Mouse (Mus musculus): ENCODE data around the gene Slc45a1.

DNA sequence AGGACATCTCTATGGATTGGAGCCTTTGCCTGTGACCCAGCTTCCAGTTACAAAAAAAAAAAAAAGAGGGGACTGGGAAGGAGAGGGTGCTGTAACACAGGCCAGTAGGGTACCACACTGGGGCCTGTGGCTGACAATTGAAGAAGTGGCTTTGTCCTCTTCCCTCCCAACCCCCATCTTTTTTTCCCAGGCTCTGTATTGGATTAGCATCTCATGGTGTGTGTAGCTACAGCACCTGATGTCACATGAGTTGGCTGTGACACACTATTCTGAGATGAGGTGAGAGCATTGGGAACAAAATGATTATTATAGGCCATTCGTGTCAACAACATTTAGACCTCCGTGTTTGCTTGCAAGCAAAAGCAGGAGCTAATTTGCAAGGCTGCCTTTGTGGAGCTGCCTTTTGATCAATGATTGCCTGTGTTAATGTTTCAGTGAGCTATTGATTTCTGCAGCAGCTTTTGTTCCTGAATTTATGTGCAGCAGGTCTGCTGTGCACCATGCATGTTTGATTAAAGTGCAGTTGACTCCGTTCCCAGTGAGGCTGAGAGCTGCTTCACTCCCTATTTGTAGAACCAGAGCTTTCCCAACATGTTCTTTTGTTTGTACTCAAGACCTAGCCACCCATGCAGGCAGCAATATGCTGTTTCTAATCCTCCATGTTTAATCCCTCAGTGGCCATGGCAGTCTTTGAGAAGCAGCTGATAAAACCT is 45.4 kb downstream of the Slc45a1 start:
- TF ChIP-seq GATA1 (IDR thresholded peaks at IDR 0.05; ENCODE audit: borderline replicate concordance, low read length) (no peak), FLI1 (IDR thresholded peaks at IDR 0.05; ENCODE audit: low read length) (no peak)

All from megakaryocyte, embryonic 14.5 days (primary cell).